10 mouse cellular contexts compared by ENCODE assay signal in the genomic region with DNA sequence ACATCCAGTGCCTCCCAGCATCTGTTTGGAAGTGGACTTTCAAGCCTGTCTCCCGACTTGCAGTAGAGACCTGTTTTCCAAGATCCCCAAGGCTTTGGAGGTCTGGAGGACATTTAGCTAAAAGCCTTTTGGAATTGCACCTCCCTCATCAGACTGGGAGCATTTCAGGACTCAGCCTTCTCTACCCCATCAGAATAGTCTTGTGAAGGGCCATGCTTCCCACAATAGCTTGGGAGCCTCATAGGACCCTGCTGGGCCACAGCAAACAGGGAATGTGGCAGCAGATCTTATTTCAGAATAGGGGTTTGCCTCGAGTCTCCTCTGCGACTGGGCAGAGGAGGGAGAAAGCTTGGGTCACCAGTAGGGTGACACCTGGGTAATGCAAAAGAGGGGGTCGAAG.
DNase-seq lines count a peak whose midpoint lies in the region; ATAC-seq and TF ChIP-seq lines count a peak whose summit lies in the region.
"Had no signal": no experiment of that assay in that cellular context is flagged by ENCODE, and none has a peak within 500 bp of the region (broad histone marks: within the 10 kb centered on the region; RNA-seq: fewer than 3 reads in every experiment).

No protein-coding gene starts in this region.

- WGBS in heart, postnatal 0 days = 12% methylated on average over 4 of the region's 4 CpGs
- WGBS in embryonic facial prominence, embryonic 14.5 days = 9% methylated on average over 4 of the region's 4 CpGs
- WGBS in intestine, embryonic 15.5 days = 7% methylated on average over 4 of the region's 4 CpGs
- 6% methylated on average over 4 of the region's 4 CpGs for WGBS in midbrain, postnatal 0 days

- DNase-seq in heart, postnatal 0 days (ENCODE audit: low spot score) = no peak
- no peak for DNase-seq in heart, postnatal 10 days
- DNase-seq in embryonic facial prominence, embryonic 14.5 days (ENCODE audit: low spot score) = no peak
- DNase-seq in midbrain, postnatal 0 days (ENCODE audit: low spot score) = no peak
- no peak for DNase-seq in adrenal gland, adult 8-10 months
- no peak for DNase-seq in testis, postnatal 14 days (ENCODE audit: low spot score)
- no peak for DNase-seq in cerebellum, postnatal 36 days

- no peak overlapping the region for H3K9ac ChIP-seq in heart, postnatal 0 days (replicated peaks; ENCODE audit: low read depth, low read length)
- no peak overlapping the region for H3K9ac ChIP-seq in embryonic facial prominence, embryonic 14.5 days (ENCODE audit: low read depth, low read length)
- H3K9ac ChIP-seq in intestine, embryonic 15.5 days = 0 out of 2 replicates have a peak overlapping the region, but pooled peaks have one; percentile 6
- H3K9ac ChIP-seq in midbrain, postnatal 0 days (replicated peaks; ENCODE audit: low read length, poor library complexity, severe bottlenecking) = 0 out of 2 replicates have a peak overlapping the region, but pooled peaks have one; percentile 70

- H3K27ac ChIP-seq in heart, postnatal 0 days (ENCODE audit: low read depth) = no peak overlapping the region
- H3K27ac ChIP-seq in embryonic facial prominence, embryonic 14.5 days (replicated peaks; ENCODE audit: low read depth, low read length) = no peak overlapping the region
- H3K27ac ChIP-seq in intestine, embryonic 15.5 days = no peak overlapping the region
- H3K27ac ChIP-seq in midbrain, postnatal 0 days (ENCODE audit: low read depth, low read length) = no peak overlapping the region
- H3K27ac ChIP-seq: macrophage had no signal

- no peaks in the 10 kb centered on the region for H3K36me3 ChIP-seq in heart, postnatal 0 days (replicated peaks; ENCODE audit: control insufficient read depth, insufficient read depth, low read length)
- no peaks in the 10 kb centered on the region for H3K36me3 ChIP-seq in embryonic facial prominence, embryonic 14.5 days (ENCODE audit: control insufficient read depth, insufficient read depth, low read length)
- no peaks in the 10 kb centered on the region for H3K36me3 ChIP-seq in intestine, embryonic 15.5 days
- no peaks in the 10 kb centered on the region for H3K36me3 ChIP-seq in midbrain, postnatal 0 days (ENCODE audit: insufficient read depth, low read length)

- H3K27me3 ChIP-seq in heart, postnatal 0 days (ENCODE audit: control insufficient read depth, insufficient read depth, low read length) = peaks cover 64% of the 10 kb centered on the region
- peaks cover 43% of the 10 kb centered on the region for H3K27me3 ChIP-seq in embryonic facial prominence, embryonic 14.5 days (replicated peaks; ENCODE audit: control insufficient read depth, insufficient read depth, low read length)
- H3K27me3 ChIP-seq in intestine, embryonic 15.5 days (replicated peaks) = peaks cover 45% of the 10 kb centered on the region
- peaks cover 11% of the 10 kb centered on the region; the same call in 1 of the 2 replicates for H3K27me3 ChIP-seq in midbrain, postnatal 0 days (ENCODE audit: insufficient read depth, low read length)

- peaks cover 9% of the 10 kb centered on the region; the same call in 1 of the 2 replicates for H3K9me3 ChIP-seq in heart, postnatal 0 days (replicated peaks; ENCODE audit: control insufficient read depth, low read length)
- H3K9me3 ChIP-seq in embryonic facial prominence, embryonic 14.5 days (ENCODE audit: control insufficient read depth, low read length) = peaks cover 8% of the 10 kb centered on the region; the same call in 1 of the 2 replicates
- no peaks in the 10 kb centered on the region for H3K9me3 ChIP-seq in intestine, embryonic 15.5 days
- no peaks in the 10 kb centered on the region for H3K9me3 ChIP-seq in midbrain, postnatal 0 days (ENCODE audit: low read length)

- intact Hi-C loops in heart, postnatal 10 days (cut with DNase I) = loop anchor here (5.0 kb wide), 1 partner anchor 167 kb away; no protein-coding TSS in a partner anchor

- H3K4me2 ChIP-seq in heart, postnatal 0 days (ENCODE audit: low read depth, low read length) = peak overlapping the region; percentile 85; the same call in 1 of the 2 replicates
- peak overlapping the region; percentile 100 for H3K4me2 ChIP-seq in embryonic facial prominence, embryonic 14.5 days (ENCODE audit: low read depth, low read length)
- H3K4me2 ChIP-seq in intestine, embryonic 15.5 days (replicated peaks) = peak overlapping the region; percentile 99
- H3K4me2 ChIP-seq in midbrain, postnatal 0 days (ENCODE audit: low read depth, low read length, poor library complexity, severe bottlenecking) = peak overlapping the region; percentile 99

- no peak for TF ChIP-seq EP300 in heart, postnatal 0 days (IDR thresholded peaks at IDR 0.05; ENCODE audit: low read depth)

- H3K4me1 ChIP-seq in heart, postnatal 0 days (ENCODE audit: control insufficient read depth, insufficient read depth) = no peaks in the 10 kb centered on the region
- peaks cover 12% of the 10 kb centered on the region for H3K4me1 ChIP-seq in embryonic facial prominence, embryonic 14.5 days (ENCODE audit: control insufficient read depth, insufficient read depth, low read length)
- peaks cover 21% of the 10 kb centered on the region for H3K4me1 ChIP-seq in intestine, embryonic 15.5 days (replicated peaks)
- peaks cover 6% of the 10 kb centered on the region; the same call in 1 of the 2 replicates for H3K4me1 ChIP-seq in midbrain, postnatal 0 days (ENCODE audit: insufficient read depth, low read length)

- H3K4me3 ChIP-seq in heart, postnatal 0 days (ENCODE audit: low read depth, low read length) = peak overlapping the region; percentile 52
- peak overlapping the region; percentile 62; the same call in 1 of the 2 replicates for H3K4me3 ChIP-seq in embryonic facial prominence, embryonic 14.5 days (ENCODE audit: low read depth, low read length)
- no peak overlapping the region for H3K4me3 ChIP-seq in intestine, embryonic 15.5 days (replicated peaks)
- peak overlapping the region; percentile 54; the same call in 1 of the 2 replicates for H3K4me3 ChIP-seq in midbrain, postnatal 0 days (ENCODE audit: low read depth, low read length)

- ATAC-seq in heart, postnatal 0 days (ENCODE audit: insufficient read depth, low read depth) = no peak
- ATAC-seq in embryonic facial prominence, embryonic 14.5 days (ENCODE audit: low read depth) = no peak
- ATAC-seq in intestine, embryonic 15.5 days = no peak
- no peak for ATAC-seq in midbrain, postnatal 0 days (ENCODE audit: low FRiP score)
- ATAC-seq: CD4-positive, CD25-positive, alpha-beta regulatory T cell, adult 4 months had no signal

- TF ChIP-seq CTCF in heart, postnatal 0 days (IDR thresholded peaks at IDR 0.05; ENCODE audit: low read depth) = no peak
- no peak for TF ChIP-seq CTCF in midbrain, postnatal 0 days (IDR thresholded peaks at IDR 0.05)

Comparison
In these comparisons a context has a peak if more than half of its experiments do, and no peak if none do; other contexts are left out.
1. H3K9ac ChIP-seq: peak in intestine, embryonic 15.5 days (single experiment) and midbrain, postnatal 0 days (single experiment); none in heart, postnatal 0 days (single experiment) and embryonic facial prominence, embryonic 14.5 days (single experiment).
2. Peak in every context shown above with its lines, with median percentiles within 50 percentile points of each other: H3K4me2 ChIP-seq.